Mouse (Mus musculus) embryonic facial prominence, embryonic 11.5 days (tissue): ENCODE measurements around the gene Olfr1013. TPM values are rescaled to one million over a fixed set of nuclear protein-coding genes. Genes with fewer than 3 reads are reported as not detected.
A peak's percentile ranks its signal among the peaks of the same experiment; 100 is the strongest.

Experiments used
- ATAC-seq: fragments of 200-750 bp; cut with Nextera tagmentation; replicated peaks from 2 replicates; pipeline ENCODE4 v1.8.0; 2017; ENCODE audit warnings: low read depth; ENCODE audit not compliant: insufficient number of reproducible peaks, low FRiP score, low TSS enrichment
- DNase-seq: peaks from one replicate; pipeline ENCODE4 v3.0.0-alpha.2; 2015; ENCODE audit warnings: low spot score
- H3K27ac ChIP-seq: fragments of 300-500 bp; sonication (generic); replicated peaks from 2 replicates; pipeline ENCODE4 v1.5.1; 2014; ENCODE audit warnings: mild to moderate bottlenecking, low read depth, low read length, control low read depth
- H3K27me3 ChIP-seq: fragments of 300-500 bp; sonication (generic); 2 replicates; pipeline ENCODE4 v1.6.1; 2014; ENCODE audit warnings: mild to moderate bottlenecking, low read length, moderate library complexity, mixed read lengths; ENCODE audit not compliant: control insufficient read depth, insufficient read depth
- H3K36me3 ChIP-seq: fragments of 300-500 bp; sonication (generic); replicated peaks from 2 replicates; pipeline ENCODE4 v1.6.1; 2014; ENCODE audit warnings: low read depth, mild to moderate bottlenecking, low read length, moderate library complexity, mixed read lengths; ENCODE audit not compliant: control insufficient read depth, insufficient read depth
- H3K4me1 ChIP-seq: fragments of 300-500 bp; sonication (generic); 2 replicates; pipeline ENCODE4 v1.6.1; 2014; ENCODE audit warnings: low read length, mixed read lengths; ENCODE audit not compliant: control insufficient read depth, insufficient read depth
- H3K4me2 ChIP-seq: fragments of 300-500 bp; sonication (generic); 2 replicates; pipeline ENCODE4 v1.6.1; 2014; ENCODE audit warnings: low read depth, mild to moderate bottlenecking, control low read depth, low read length, moderate library complexity
- H3K4me3 ChIP-seq: fragments of 300-500 bp; sonication (generic); 2 replicates; pipeline ENCODE4 v1.5.1; 2014; ENCODE audit warnings: low read depth, low read length, control low read depth
- H3K9ac ChIP-seq: fragments of 300-500 bp; sonication (generic); replicated peaks from 2 replicates; pipeline ENCODE4 v1.6.1; 2014; ENCODE audit warnings: mild to moderate bottlenecking, control low read depth, low read length
- H3K9me3 ChIP-seq: fragments of 300-500 bp; sonication (generic); replicated peaks from 2 replicates; pipeline ENCODE4 v1.6.1; 2016; ENCODE audit warnings: mild to moderate bottlenecking, low read length, inconsistent platforms, mixed read lengths; ENCODE audit not compliant: control insufficient read depth
- WGBS: fragments of 180-500 bp; shearing (Covaris S2); extraction: QIAGEN DNeasy Blood & Tissue Kit; methylation state at CpG from one replicate; pipeline ENCODE4 v1.1.7; 2014; 5-methylcytosine and 5-hydroxymethylcytosine counted together
- polyA plus RNA-seq: library from polyadenylated mRNA; unstranded; fragments of >200 nt; fragmentation: Nextera tagmentation; extraction: Ambion mirVana; gene quantifications from 2 replicates; pipeline ENCODE4 v1.2.1, GENCODE M21; 2014

Olfr1013 gene
- not detected in 2 replicates for polyA plus RNA-seq

DNA sequence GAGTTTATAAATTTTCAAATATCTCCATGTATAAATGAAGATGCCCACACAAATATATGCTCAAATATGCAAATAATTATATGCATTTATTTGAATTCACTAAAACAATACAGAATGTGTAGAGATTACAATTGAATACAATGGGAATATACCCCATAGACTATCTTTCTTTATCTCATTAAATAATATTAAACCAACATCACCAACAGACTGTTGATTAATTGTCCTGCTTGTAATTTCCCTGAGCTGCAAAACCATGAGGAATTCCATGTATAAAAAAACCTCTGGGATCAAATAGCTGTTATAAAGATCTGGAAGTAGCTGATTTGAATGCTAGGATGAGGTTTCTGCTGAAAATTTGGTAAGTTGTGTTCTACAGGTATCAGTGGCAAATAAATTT is at the start of gene Olfr1013:
Gene Olfr1013, plus strand, starts transcription at position 301 of the 400 bp plus-strand sequence.
- Histone ChIP-seq H3K27ac (no peak within 1 kb of the TSS), H3K27me3 (no peaks in the 10 kb centered on the region), H3K9ac (no peak within 1 kb of the TSS), H3K4me1 (no peaks in the 10 kb centered on the region), H3K9me3 (no peaks in the 10 kb centered on the region), H3K4me2 (no peak within 1 kb of the TSS), H3K4me3 (no peak within 1 kb of the TSS), H3K36me3 (no peaks in the 10 kb centered on the region)
- ATAC-seq: no peak
- DNase-seq: no peak

GRCm38 (mm10) chr2:85725793-85726192 is 41.1 kb upstream of the Olfr1013 start:
- Histone ChIP-seq H3K4me3 (no peak overlapping the region), H3K4me1 (no peaks in the 10 kb centered on the region), H3K4me2 (no peak overlapping the region), H3K27ac (no peak overlapping the region), H3K36me3 (no peaks in the 10 kb centered on the region), H3K9me3 (no peaks in the 10 kb centered on the region), H3K9ac (no peak overlapping the region), H3K27me3 (no peaks in the 10 kb centered on the region)
- ATAC-seq: no peak
- 17% methylated on average over 3 of the region's 3 CpGs for WGBS
- DNase-seq: peak; percentile 61

GRCm38 (mm10) chr2:85753822-85754221 is 13.1 kb upstream of the Olfr1013 start:
- H3K27me3 ChIP-seq: no peaks in the 10 kb centered on the region
- no peak overlapping the region for H3K9ac ChIP-seq
- H3K27ac ChIP-seq: no peak overlapping the region
- H3K4me2 ChIP-seq: no peak overlapping the region
- H3K4me1 ChIP-seq: no peaks in the 10 kb centered on the region
- H3K9me3 ChIP-seq: no peaks in the 10 kb centered on the region
- ATAC-seq (no peak), DNase-seq (no peak)
- H3K4me3 ChIP-seq: no peak overlapping the region
- H3K36me3 ChIP-seq: no peaks in the 10 kb centered on the region
- WGBS: 83% methylated on average over 4 of the region's 4 CpGs

DNA sequence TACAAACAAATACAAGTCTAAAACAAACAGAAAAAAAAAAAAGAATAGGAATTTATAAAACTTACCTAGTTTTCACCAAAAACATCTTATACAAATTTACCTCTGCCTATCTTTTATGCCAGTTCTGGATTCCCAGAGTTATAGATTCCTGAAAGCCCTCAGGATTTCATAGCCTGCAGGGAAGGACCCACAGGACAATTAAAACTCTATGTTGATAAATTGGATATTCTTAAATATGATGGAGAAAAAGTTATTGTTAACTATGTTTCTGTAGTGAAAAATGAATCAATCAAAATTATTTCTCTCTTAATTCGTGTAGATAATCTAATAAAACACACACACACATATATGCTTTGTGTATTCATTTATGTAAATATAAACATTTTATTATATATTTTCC is 4.2 kb upstream of the Olfr1013 start, which contains the start of gene Olfr1012:
Gene Olfr1012, minus strand, starts transcription at position 101 of the 400 bp plus-strand sequence.
- no peaks in the 10 kb centered on the region for H3K4me1 ChIP-seq
- H3K4me2 ChIP-seq: no peak within 1 kb of the TSS
- no peak within 1 kb of the TSS for H3K9ac ChIP-seq
- 80% methylated on average over 1 of the region's 1 CpGs for WGBS
- H3K4me3 ChIP-seq: no peak within 1 kb of the TSS
- DNase-seq (no peak), ATAC-seq (no peak)
- no peaks in the 10 kb centered on the region for H3K9me3 ChIP-seq
- no peaks in the 10 kb centered on the region for H3K36me3 ChIP-seq
- no peak within 1 kb of the TSS for H3K27ac ChIP-seq
- no peaks in the 10 kb centered on the region for H3K27me3 ChIP-seq

GRCm38 (mm10) chr2:85772413-85772812 is 5.5 kb downstream of the Olfr1013 start, which contains the start of gene Olfr1014:
Olfr1014 (plus strand) TSS chr2:85772713.
- Histone ChIP-seq H3K9me3 (no peaks in the 10 kb centered on the region), H3K36me3 (no peaks in the 10 kb centered on the region), H3K27ac (no peak within 1 kb of the TSS), H3K4me3 (no peak within 1 kb of the TSS), H3K27me3 (no peaks in the 10 kb centered on the region), H3K4me2 (no peak within 1 kb of the TSS), H3K4me1 (no peaks in the 10 kb centered on the region), H3K9ac (no peak within 1 kb of the TSS)
- ATAC-seq: no peak
- DNase-seq: no peak

DNA sequence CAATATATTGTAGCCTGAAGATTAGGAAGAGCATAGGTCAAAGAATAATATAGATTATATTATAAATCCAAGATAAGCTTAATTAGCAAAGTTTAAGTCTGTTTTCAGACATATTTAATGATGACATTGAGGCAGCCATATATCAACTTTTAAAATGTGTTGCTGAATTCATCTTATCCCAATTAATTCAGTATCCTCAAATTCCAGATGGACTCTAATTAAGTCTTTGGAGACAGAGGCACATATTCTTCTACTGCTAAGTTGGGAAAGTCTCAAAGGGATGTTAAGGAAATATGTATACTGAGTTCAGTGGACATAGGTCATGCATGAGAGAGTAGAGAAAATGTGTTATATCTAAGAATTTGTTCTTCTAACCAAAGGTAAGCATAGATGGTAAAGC is 14.8 kb downstream of the Olfr1013 start, which contains the start of gene Olfr1015:
Gene Olfr1015, plus strand, starts transcription at position 301 of the 400 bp plus-strand sequence.
- H3K4me2 ChIP-seq: no peak within 1 kb of the TSS
- no peaks in the 10 kb centered on the region for H3K27me3 ChIP-seq
- no peaks in the 10 kb centered on the region for H3K36me3 ChIP-seq
- H3K9me3 ChIP-seq: no peaks in the 10 kb centered on the region
- H3K27ac ChIP-seq: no peak within 1 kb of the TSS
- ATAC-seq: no peak
- DNase-seq: no peak
- no peaks in the 10 kb centered on the region for H3K4me1 ChIP-seq
- H3K4me3 ChIP-seq: no peak within 1 kb of the TSS
- H3K9ac ChIP-seq: no peak within 1 kb of the TSS

GRCm38 (mm10) chr2:85792331-85792730 is 25.4 kb downstream of the Olfr1013 start:
- Histone ChIP-seq H3K9me3 (no peaks in the 10 kb centered on the region), H3K4me2 (no peak overlapping the region), H3K27ac (no peak overlapping the region), H3K4me1 (no peaks in the 10 kb centered on the region), H3K4me3 (no peak overlapping the region), H3K9ac (no peak overlapping the region), H3K27me3 (no peaks in the 10 kb centered on the region), H3K36me3 (no peaks in the 10 kb centered on the region)
- ATAC-seq (no peak), DNase-seq (no peak)
- 43% methylated on average over 2 of the region's 2 CpGs for WGBS

DNA sequence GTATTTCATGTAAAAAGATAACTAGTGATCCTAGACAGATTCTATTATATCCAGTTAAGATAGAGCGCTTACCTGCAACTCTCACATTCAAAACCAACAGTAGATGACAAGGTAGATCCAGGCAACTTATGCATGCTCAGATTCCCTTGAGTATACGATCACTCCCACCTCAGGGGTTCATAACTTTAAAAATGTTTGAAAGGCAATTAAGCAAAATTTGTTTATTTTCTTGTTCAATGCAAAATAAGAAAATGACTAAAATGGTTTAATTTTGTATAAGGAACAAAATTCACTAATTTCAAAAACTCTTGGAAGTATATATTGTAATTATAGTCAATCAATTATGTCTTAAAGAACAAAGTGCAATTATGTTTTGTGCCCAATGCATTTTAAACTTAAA is 35.5 kb downstream of the Olfr1013 start, which contains the start of gene Olfr1016:
Gene Olfr1016, minus strand, starts transcription at position 101 of the 400 bp plus-strand sequence.
- no peaks in the 10 kb centered on the region for H3K36me3 ChIP-seq
- H3K27me3 ChIP-seq: no peaks in the 10 kb centered on the region
- H3K4me1 ChIP-seq: no peaks in the 10 kb centered on the region
- no peak within 1 kb of the TSS for H3K4me3 ChIP-seq
- no peak within 1 kb of the TSS for H3K9ac ChIP-seq
- no peak within 1 kb of the TSS for H3K27ac ChIP-seq
- no peaks in the 10 kb centered on the region for H3K9me3 ChIP-seq
- DNase-seq (no peak), ATAC-seq (no peak)
- WGBS: 90% methylated on average over 2 of the region's 2 CpGs
- no peak within 1 kb of the TSS for H3K4me2 ChIP-seq
